Mouse (Mus musculus) embryonic fibroblast, embryonic 13.5 days (primary cell): ENCODE data around the gene Phactr3.

ENCODE experiments used
- CTCF ChIP-seq: IDR thresholded peaks from 2 replicates; pipeline ENCODE4 v1.5.1; 2011; ENCODE audit warnings: mild to moderate bottlenecking, control low read depth, low read length, moderate library complexity, borderline replicate concordance; ENCODE audit not compliant: insufficient read depth
- POLR2A ChIP-seq: IDR thresholded peaks from 2 replicates; pipeline ENCODE4 v1.6.1; 2011; ENCODE audit warnings: low read depth, mild to moderate bottlenecking, control low read depth, low read length, moderate library complexity

DNA sequence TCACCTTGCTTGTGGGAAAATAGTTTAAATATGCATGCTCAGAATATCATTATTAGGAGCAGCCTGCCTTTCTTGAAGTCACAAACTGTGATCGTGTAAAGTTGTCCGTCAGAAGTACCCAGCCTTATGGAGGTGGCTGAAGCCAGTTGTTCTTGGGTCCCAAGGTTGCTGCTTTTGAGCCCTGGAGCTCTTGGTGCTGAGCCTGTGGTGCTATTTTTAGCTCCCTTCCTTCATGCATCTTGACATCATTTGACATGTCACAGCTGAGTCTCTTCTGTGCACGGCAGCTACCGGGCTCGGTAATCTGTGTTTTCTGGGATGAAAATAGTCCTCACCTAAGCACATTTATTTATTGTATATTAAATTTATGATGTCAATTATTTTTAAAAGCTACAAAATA is 76.1 kb downstream of the Phactr3 start:
- no peak for TF ChIP-seq POLR2A
- TF ChIP-seq CTCF = no peak
